Mouse (Mus musculus) left cerebral cortex, postnatal 14 days (tissue): ENCODE data around the gene Kif2c. TPM values are rescaled to one million over a fixed set of nuclear protein-coding genes. Genes with fewer than 3 reads are reported as not detected.
A peak's percentile ranks its signal among the peaks of the same experiment; 100 is the strongest.

Source experiments
- DNase-seq, 2 experiments: peaks; one replicate each; pipeline ENCODE4 v3.0.0; 2021 to 2022; ENCODE audit warnings: low spot score in 2 of 2, mixed read lengths in 1 of 2
- intact Hi-C: fragments of 180-260 bp; cut with DNase I; formaldehyde crosslinking; loops from one replicate; pipeline ENCODE4 v1.15.1; 2025
- microRNA-seq, 2 experiments: library from miRNA; unstranded; fragments of <30 nt; microRNA quantifications; one replicate each; pipeline ENCODE4 v1.2.0; 2022
- total RNA-seq, 2 experiments: library from RNA; stranded (reverse); gene quantifications; 2 replicates each; pipeline ENCODE4 v1.2.3; 2021

Kif2c gene
- total RNA-seq, 2 experiments from 2014 or later = 0.46 to 0.61 TPM

GRCm38 (mm10) chr4:117124518-117125347 lies 57.7 kb downstream of the Kif2c start:
- DNase-seq = peak; percentile 40 to 58
- intact Hi-C loops = no loop called here

- intact Hi-C loops = no loop called here
- DNase-seq = no peak
Observed at GRCm38 (mm10) chr4:117124218-117124517, 58.3 kb downstream of the Kif2c start.

DNA sequence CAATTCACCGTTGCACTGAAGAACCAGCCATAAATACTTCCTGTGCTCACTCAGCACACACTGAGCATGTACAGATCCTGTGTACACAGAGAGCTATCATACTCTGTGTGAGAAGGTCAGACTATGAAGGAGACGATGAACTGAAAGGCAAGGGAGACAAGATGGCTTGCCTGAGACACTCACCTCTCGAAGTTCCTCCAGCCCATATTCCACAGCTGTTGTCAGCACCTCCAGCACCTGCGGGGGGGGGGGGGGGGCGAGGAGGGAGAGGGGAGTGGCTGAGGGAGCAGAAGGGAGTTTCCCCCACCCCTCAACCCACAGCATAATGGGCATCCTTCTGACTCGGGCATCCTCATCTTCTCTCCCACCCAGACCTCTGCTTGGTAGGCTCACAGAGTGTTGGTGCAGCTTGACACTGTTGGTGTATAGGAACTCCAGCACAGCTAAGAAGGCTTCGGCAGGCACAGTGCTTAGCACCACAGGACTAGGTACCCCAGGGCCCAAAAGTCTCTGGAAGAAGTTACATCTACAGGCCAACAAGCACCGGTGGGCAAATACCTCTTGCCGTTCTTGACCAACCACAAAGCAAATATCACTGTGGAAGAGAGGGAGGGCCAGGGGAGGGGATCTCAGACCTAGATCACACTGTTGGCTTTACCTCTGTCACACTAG lies 58.8 kb downstream of the Kif2c start:
- intact Hi-C loops = no loop called here

DNA sequence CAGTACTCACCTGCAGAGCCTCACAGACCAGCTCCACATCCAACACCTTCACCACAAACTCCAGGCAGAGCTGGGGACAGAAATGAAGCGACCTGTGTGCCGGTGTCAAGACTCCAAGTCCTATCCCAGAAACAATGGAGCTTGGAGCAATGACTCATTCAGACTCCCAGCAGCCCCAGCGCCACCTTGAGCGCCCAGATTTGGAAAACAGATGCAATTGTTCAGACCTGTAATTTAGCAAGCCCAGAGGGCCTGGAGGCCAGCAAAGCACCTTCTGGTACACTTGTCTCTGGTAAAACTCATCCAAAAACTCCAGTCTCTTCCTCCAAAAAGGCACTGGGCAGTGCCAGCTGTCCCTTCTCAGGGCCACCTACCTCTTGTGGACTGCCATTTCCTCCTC lies 60.2 kb downstream of the Kif2c start:
- DNase-seq = no peak
- intact Hi-C loops = no loop called here

More for the DNA sequence above, 58.8 kb downstream of the Kif2c start:
- no peak for DNase-seq

GRCm38 (mm10) chr4:117120445-117121414 lies 61.7 kb downstream of the Kif2c start:
- peak; percentile 93 to 97 for DNase-seq
- intact Hi-C loops = loop anchor here (2.0 kb wide), 1 partner anchor 126 kb away; the partner anchor contains the start of genes Hectd3 and Urod

DNA sequence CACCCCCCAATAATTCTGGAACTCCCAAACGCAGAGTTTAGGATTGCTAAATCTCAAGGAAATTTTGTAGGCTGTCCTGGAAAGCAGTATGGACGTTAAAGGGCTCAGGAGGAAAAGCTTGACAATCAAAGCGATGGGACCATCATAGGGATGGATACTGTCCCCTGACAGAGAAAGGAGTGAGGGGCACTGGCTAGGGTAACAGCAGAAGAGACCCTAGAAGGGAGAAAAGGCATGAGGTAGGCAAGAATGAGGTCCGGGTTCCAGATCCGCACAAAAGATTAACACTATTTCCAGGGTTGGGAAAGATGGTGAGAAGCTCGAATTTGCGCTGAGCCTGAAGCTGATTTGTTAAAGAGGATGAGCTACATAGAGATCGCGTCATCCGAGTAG lies 62.4 kb downstream of the Kif2c start:
- intact Hi-C loops = loop anchor here (2.0 kb wide), 1 partner anchor 125 kb away; the partner anchor contains the start of genes Hectd3 and Urod
- no peak for DNase-seq

- intact Hi-C loops = loop anchor here (2.0 kb wide), 1 partner anchor 125 kb away; the partner anchor contains the start of genes Hectd3 and Urod
- DNase-seq = no peak
Observed at GRCm38 (mm10) chr4:117119636-117120035, 62.8 kb downstream of the Kif2c start.

GRCm38 (mm10) chr4:117117931-117118330 lies 64.5 kb downstream of the Kif2c start:
- DNase-seq = no peak
- intact Hi-C loops = no loop called here

DNA sequence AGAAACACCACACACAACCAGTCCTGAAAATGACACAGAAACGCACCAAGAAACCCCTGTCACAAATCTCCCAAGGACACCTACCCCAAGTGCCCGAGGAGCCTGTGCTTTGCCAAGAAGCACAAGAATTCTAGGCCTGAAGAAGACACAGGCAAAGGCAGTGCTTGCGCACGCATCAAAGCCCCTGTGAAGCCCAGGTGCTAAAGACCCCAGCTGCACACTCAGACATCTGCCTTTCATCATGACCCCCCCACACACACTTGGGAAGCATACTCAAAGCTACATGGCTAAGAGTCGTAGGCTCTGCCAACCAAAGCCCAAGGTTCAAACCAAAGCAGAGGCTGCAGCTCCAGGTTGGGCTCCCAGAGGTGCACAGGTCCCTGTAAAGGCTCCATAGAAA lies 66.8 kb downstream of the Kif2c start:
- intact Hi-C loops = no loop called here
- DNase-seq = no peak

GRCm38 (mm10) chr4:117113237-117113636 lies 69.2 kb downstream of the Kif2c start:
- DNase-seq = no peak
- intact Hi-C loops = no loop called here

GRCm38 (mm10) chr4:117110985-117111384 lies 71.5 kb downstream of the Kif2c start:
- no peak for DNase-seq
- intact Hi-C loops = no loop called here

- no peak for DNase-seq
- intact Hi-C loops = no loop called here
Observed at GRCm38 (mm10) chr4:117110249-117110648, 72.2 kb downstream of the Kif2c start.

Small RNA genes within 50 kb of the gene (microRNA-seq; reads per million reads assigned to microRNA genes)
- 0 reads per million in 2 experiments for gene Gm22398

Other genes with a start within 250 kb of the Kif2c start
- 10 to 100 TPM; 40.8 to 46.3 TPM for gene Urod, start 188.2 kb downstream of the Kif2c start, total RNA-seq
- gene Hectd3, start 187.3 kb downstream of the Kif2c start, total RNA-seq = 10 to 100 TPM; 42.2 to 46.6 TPM
- gene Eif2b3, start 163.2 kb downstream of the Kif2c start, total RNA-seq = 10 to 100 TPM; 18.9 to 20.5 TPM
- 1 to 10 TPM; 1.3 to 2.4 TPM for gene Ptch2, start 86.6 kb downstream of the Kif2c start, total RNA-seq
- gene Btbd19, start 56.9 kb downstream of the Kif2c start, total RNA-seq = 10 to 100 TPM; 11.8 to 12.4 TPM
- not detected for gene Tctex1d4, start 55.8 kb downstream of the Kif2c start, total RNA-seq
- 10 to 100 TPM; 15.6 to 16.2 TPM for gene Plk3, start 48.7 kb downstream of the Kif2c start, total RNA-seq
- gene Rps8, start 26.4 kb downstream of the Kif2c start, total RNA-seq = 100 to 1,000 TPM; 448 to 449 TPM
- gene Tmem53, start 69.3 kb upstream of the Kif2c start, total RNA-seq = 1 to 10 TPM; 2.3 to 3.6 TPM
- gene Armh1, start 69.5 kb upstream of the Kif2c start, total RNA-seq = under 1 TPM; 0.24 to 0.59 TPM